Mouse (Mus musculus): Measurements from ENCODE around the gene Herpud1. TPM values are rescaled to one million over a fixed set of nuclear protein-coding genes. Genes with fewer than 3 reads are reported as not detected.

Herpud1 gene
- polyA plus RNA-seq, 1 experiment, result 341 TPM

GRCm38 (mm10) chr8:94365410-94365981 is 20.7 kb upstream of the Herpud1 start:
- DNase-seq, result no peak
- H3K4me1 ChIP-seq (ENCODE audit: control insufficient read depth, insufficient read depth, low read length), result peaks cover 31% of the 10 kb centered on the region
- H3K4me3 ChIP-seq (replicated peaks; ENCODE audit: extremely low read depth, low read depth, low read length), result no peak overlapping the region
- TF ChIP-seq POLR2A (IDR thresholded peaks at IDR 0.05; ENCODE audit: borderline replicate concordance, extremely low read depth, low read depth, low read length) (no peak), CTCF (IDR thresholded peaks at IDR 0.05; ENCODE audit: insufficient read depth, low read length) (no peak)
- WGBS, result 77% methylated on average over 9 of the region's 9 CpGs

- H3K4me1 ChIP-seq (ENCODE audit: control insufficient read depth, insufficient read depth, low read length), result peaks cover 5% of the 10 kb centered on the region; the same call in 1 of the 2 replicates
- H3K4me3 ChIP-seq (replicated peaks; ENCODE audit: extremely low read depth, low read depth, low read length), result no peak overlapping the region
- 72% methylated on average over 5 of the region's 5 CpGs for WGBS
- no peak for TF ChIP-seq CTCF (IDR thresholded peaks at IDR 0.05; ENCODE audit: insufficient read depth, low read length)
- TF ChIP-seq POLR2A (IDR thresholded peaks at IDR 0.05; ENCODE audit: borderline replicate concordance, extremely low read depth, low read depth, low read length), result no peak
- DNase-seq, result no peak
Observed at GRCm38 (mm10) chr8:94370839-94371238, 15.4 kb upstream of the Herpud1 start.

- TF ChIP-seq CTCF (IDR thresholded peaks at IDR 0.05; ENCODE audit: insufficient read depth, low read length) (no peak), POLR2A (IDR thresholded peaks at IDR 0.05; ENCODE audit: borderline replicate concordance, extremely low read depth, low read depth, low read length) (no peak)
- Histone ChIP-seq H3K4me1 (ENCODE audit: control insufficient read depth, insufficient read depth, low read length) (peaks cover 12% of the 10 kb centered on the region), H3K4me3 (replicated peaks; ENCODE audit: extremely low read depth, low read depth, low read length) (no peak overlapping the region)
- DNase-seq, result no peak
- WGBS, result 51% methylated on average over 6 of the region's 6 CpGs
Observed at GRCm38 (mm10) chr8:94372955-94373599, 13.2 kb upstream of the Herpud1 start.

- TF ChIP-seq CTCF (IDR thresholded peaks at IDR 0.05; ENCODE audit: insufficient read depth, low read length) (no peak), POLR2A (IDR thresholded peaks at IDR 0.05; ENCODE audit: borderline replicate concordance, extremely low read depth, low read depth, low read length) (no peak)
- Histone ChIP-seq H3K4me1 (ENCODE audit: control insufficient read depth, insufficient read depth, low read length) (peaks cover 12% of the 10 kb centered on the region), H3K4me3 (replicated peaks; ENCODE audit: extremely low read depth, low read depth, low read length) (no peak overlapping the region)
- 15% methylated on average over 3 of the region's 3 CpGs for WGBS
- DNase-seq, result no peak
Observed at GRCm38 (mm10) chr8:94375551-94375991, 10.7 kb upstream of the Herpud1 start.

- Histone ChIP-seq H3K4me3 (replicated peaks; ENCODE audit: extremely low read depth, low read depth, low read length) (no peak overlapping the region), H3K4me1 (ENCODE audit: control insufficient read depth, insufficient read depth, low read length) (peaks cover 12% of the 10 kb centered on the region)
- 54% methylated on average over 3 of the region's 3 CpGs for WGBS
- TF ChIP-seq POLR2A (IDR thresholded peaks at IDR 0.05; ENCODE audit: borderline replicate concordance, extremely low read depth, low read depth, low read length), result no peak
- no peak for TF ChIP-seq CTCF (IDR thresholded peaks at IDR 0.05; ENCODE audit: insufficient read depth, low read length)
- no peak for DNase-seq
Observed at GRCm38 (mm10) chr8:94376176-94376575, 10.1 kb upstream of the Herpud1 start.

GRCm38 (mm10) chr8:94376580-94376979 is 9.7 kb upstream of the Herpud1 start:
- peaks cover 12% of the 10 kb centered on the region for H3K4me1 ChIP-seq (ENCODE audit: control insufficient read depth, insufficient read depth, low read length)
- 78% methylated on average over 2 of the region's 2 CpGs for WGBS
- H3K4me3 ChIP-seq (replicated peaks; ENCODE audit: extremely low read depth, low read depth, low read length), result no peak overlapping the region
- no peak for DNase-seq
- TF ChIP-seq CTCF (IDR thresholded peaks at IDR 0.05; ENCODE audit: insufficient read depth, low read length), result no peak

- no peak for TF ChIP-seq CTCF (IDR thresholded peaks at IDR 0.05; ENCODE audit: insufficient read depth, low read length)
- no peak for TF ChIP-seq POLR2A (IDR thresholded peaks at IDR 0.05; ENCODE audit: borderline replicate concordance, extremely low read depth, low read depth, low read length)
- 72% methylated on average over 4 of the region's 4 CpGs for WGBS
- no peak for DNase-seq
- Histone ChIP-seq H3K4me3 (replicated peaks; ENCODE audit: extremely low read depth, low read depth, low read length) (no peak overlapping the region), H3K4me1 (ENCODE audit: control insufficient read depth, insufficient read depth, low read length) (peaks cover 12% of the 10 kb centered on the region)
Observed at GRCm38 (mm10) chr8:94377031-94377430, 9.2 kb upstream of the Herpud1 start.

- peak; percentile 77 for DNase-seq
- WGBS, result 33% methylated on average over 11 of the region's 11 CpGs
- TF ChIP-seq POLR2A (IDR thresholded peaks at IDR 0.05; ENCODE audit: borderline replicate concordance, extremely low read depth, low read depth, low read length), result peak; percentile 78; the same call in 1 of the 2 replicates
- no peak for TF ChIP-seq CTCF (IDR thresholded peaks at IDR 0.05; ENCODE audit: insufficient read depth, low read length)
- Histone ChIP-seq H3K4me3 (replicated peaks; ENCODE audit: extremely low read depth, low read depth, low read length) (peak overlapping the region; percentile 55), H3K4me1 (ENCODE audit: control insufficient read depth, insufficient read depth, low read length) (peaks cover 10% of the 10 kb centered on the region)
Observed at GRCm38 (mm10) chr8:94377714-94378205, 8.5 kb upstream of the Herpud1 start.

GRCm38 (mm10) chr8:94378763-94379415 is 7.3 kb upstream of the Herpud1 start:
- WGBS, result 75% methylated on average over 15 of the region's 15 CpGs

More at GRCm38 (mm10) chr8:94378763-94379415, 7.3 kb upstream of the Herpud1 start:
- TF ChIP-seq CTCF (IDR thresholded peaks at IDR 0.05; ENCODE audit: insufficient read depth, low read length) (peak; percentile 22; the same call in 1 of the 2 replicates), POLR2A (IDR thresholded peaks at IDR 0.05; ENCODE audit: borderline replicate concordance, extremely low read depth, low read depth, low read length) (0 out of 2 replicates have a peak, but pooled peaks have one; percentile 10)
- peaks cover 10% of the 10 kb centered on the region for H3K4me1 ChIP-seq (ENCODE audit: control insufficient read depth, insufficient read depth, low read length)
- H3K4me3 ChIP-seq (replicated peaks; ENCODE audit: extremely low read depth, low read depth, low read length), result peak overlapping the region; percentile 33
- DNase-seq, result no peak

Data from lung, adult 2 months (tissue).